Mouse (Mus musculus) embryonic fibroblast, embryonic 13.5 days (primary cell): Measurements from ENCODE around the gene Sertad1. TPM values are rescaled to one million over a fixed set of nuclear protein-coding genes. Genes with fewer than 3 reads are reported as not detected.

Experiments used
- H3K27ac ChIP-seq: 2 replicates; pipeline ENCODE4 v1.5.1; 2012; ENCODE audit warnings: low read length, control low read depth, inconsistent platforms; ENCODE audit not compliant: insufficient read depth
- H3K4me1 ChIP-seq: 2 replicates; pipeline ENCODE4 v1.6.1; 2011; ENCODE audit warnings: low read length; ENCODE audit not compliant: control insufficient read depth, insufficient read depth
- H3K4me3 ChIP-seq: 2 replicates; pipeline ENCODE4 v1.5.1; 2011; ENCODE audit warnings: mild to moderate bottlenecking, control low read depth, low read length; ENCODE audit not compliant: insufficient read depth
- CTCF ChIP-seq: IDR thresholded peaks from 2 replicates; pipeline ENCODE4 v1.5.1; 2011; ENCODE audit warnings: mild to moderate bottlenecking, control low read depth, low read length, moderate library complexity, borderline replicate concordance; ENCODE audit not compliant: insufficient read depth
- POLR2A ChIP-seq: IDR thresholded peaks from 2 replicates; pipeline ENCODE4 v1.6.1; 2011; ENCODE audit warnings: low read depth, mild to moderate bottlenecking, control low read depth, low read length, moderate library complexity
- polyA plus RNA-seq: library from polyadenylated mRNA; stranded (reverse); fragments of >200 nt; gene quantifications from 2 replicates; pipeline ENCODE4 v1.2.4, GENCODE M21; 2011; ENCODE audit warnings: low read depth; ENCODE audit not compliant: missing spikeins, insufficient read length

Gene Sertad1
- polyA plus RNA-seq, 1 experiment = 23.7 TPM

GRCm38 (mm10) chr7:27499036-27499435, 12.3 kb downstream of the Sertad1 start, which contains the start of gene Prx:
TSS of gene Prx (plus strand) at chr7:27499324.
- no peak for TF ChIP-seq POLR2A
- no peak for TF ChIP-seq CTCF
- Histone ChIP-seq H3K27ac (no peak within 1 kb of the TSS), H3K4me1 (no peaks in the 10 kb centered on the region), H3K4me3 (no peak within 1 kb of the TSS)

GRCm38 (mm10) chr7:27501620-27502019, 14.9 kb downstream of the Sertad1 start:
- H3K4me1 ChIP-seq = peaks cover 4% of the 10 kb centered on the region
- no peak overlapping the region for H3K4me3 ChIP-seq
- H3K27ac ChIP-seq = no peak overlapping the region
- TF ChIP-seq CTCF (no peak), POLR2A (no peak)

GRCm38 (mm10) chr7:27506765-27507370, 20.2 kb downstream of the Sertad1 start:
- Histone ChIP-seq H3K27ac (peak overlapping the region; percentile 87), H3K4me3 (peak overlapping the region; percentile 54), H3K4me1 (peaks cover 6% of the 10 kb centered on the region)
- TF ChIP-seq CTCF (no peak), POLR2A (peak; percentile 27; the same call in 1 of the 2 replicates)

- Histone ChIP-seq H3K4me3 (peak overlapping the region; percentile 54), H3K27ac (peak overlapping the region; percentile 95), H3K4me1 (peaks cover 6% of the 10 kb centered on the region)
- TF ChIP-seq POLR2A = peak; percentile 93
- no peak for TF ChIP-seq CTCF
Observed at GRCm38 (mm10) chr7:27507711-27508647, 21.3 kb downstream of the Sertad1 start.

- peak; percentile 52; the same call in 1 of the 2 replicates for TF ChIP-seq CTCF
- TF ChIP-seq POLR2A = no peak
- Histone ChIP-seq H3K4me1 (peaks cover 6% of the 10 kb centered on the region), H3K27ac (peak overlapping the region; percentile 63; the same call in 1 of the 2 replicates), H3K4me3 (peak overlapping the region; percentile 42)
Observed at GRCm38 (mm10) chr7:27508648-27509005, 21.9 kb downstream of the Sertad1 start.

- TF ChIP-seq POLR2A = no peak
- no peak for TF ChIP-seq CTCF
- peaks cover 6% of the 10 kb centered on the region for H3K4me1 ChIP-seq
Observed at GRCm38 (mm10) chr7:27510809-27511208, 24.1 kb downstream of the Sertad1 start.

GRCm38 (mm10) chr7:27514961-27515360, 28.3 kb downstream of the Sertad1 start:
- Histone ChIP-seq H3K4me3 (no peak overlapping the region), H3K27ac (no peak overlapping the region), H3K4me1 (no peaks in the 10 kb centered on the region)
- TF ChIP-seq POLR2A = no peak
- no peak for TF ChIP-seq CTCF

More at GRCm38 (mm10) chr7:27510809-27511208, 24.1 kb downstream of the Sertad1 start:
- Histone ChIP-seq H3K27ac (no peak overlapping the region), H3K4me3 (no peak overlapping the region)

GRCm38 (mm10) chr7:27518314-27518713, 31.6 kb downstream of the Sertad1 start:
- Histone ChIP-seq H3K27ac (no peak overlapping the region), H3K4me1 (no peaks in the 10 kb centered on the region), H3K4me3 (no peak overlapping the region)
- TF ChIP-seq CTCF (no peak), POLR2A (no peak)

GRCm38 (mm10) chr7:27520104-27520503, 33.4 kb downstream of the Sertad1 start:
- no peaks in the 10 kb centered on the region for H3K4me1 ChIP-seq

GRCm38 (mm10) chr7:27520599-27520998, 33.9 kb downstream of the Sertad1 start:
- Histone ChIP-seq H3K4me1 (no peaks in the 10 kb centered on the region), H3K27ac (no peak overlapping the region), H3K4me3 (no peak overlapping the region)
- no peak for TF ChIP-seq CTCF
- no peak for TF ChIP-seq POLR2A

More at GRCm38 (mm10) chr7:27520104-27520503, 33.4 kb downstream of the Sertad1 start:
- Histone ChIP-seq H3K4me3 (no peak overlapping the region), H3K27ac (no peak overlapping the region)
- TF ChIP-seq POLR2A = no peak
- TF ChIP-seq CTCF = no peak
